Mouse (Mus musculus): ENCODE measurements around the gene Rcor1.

Gene Rcor1

DNA sequence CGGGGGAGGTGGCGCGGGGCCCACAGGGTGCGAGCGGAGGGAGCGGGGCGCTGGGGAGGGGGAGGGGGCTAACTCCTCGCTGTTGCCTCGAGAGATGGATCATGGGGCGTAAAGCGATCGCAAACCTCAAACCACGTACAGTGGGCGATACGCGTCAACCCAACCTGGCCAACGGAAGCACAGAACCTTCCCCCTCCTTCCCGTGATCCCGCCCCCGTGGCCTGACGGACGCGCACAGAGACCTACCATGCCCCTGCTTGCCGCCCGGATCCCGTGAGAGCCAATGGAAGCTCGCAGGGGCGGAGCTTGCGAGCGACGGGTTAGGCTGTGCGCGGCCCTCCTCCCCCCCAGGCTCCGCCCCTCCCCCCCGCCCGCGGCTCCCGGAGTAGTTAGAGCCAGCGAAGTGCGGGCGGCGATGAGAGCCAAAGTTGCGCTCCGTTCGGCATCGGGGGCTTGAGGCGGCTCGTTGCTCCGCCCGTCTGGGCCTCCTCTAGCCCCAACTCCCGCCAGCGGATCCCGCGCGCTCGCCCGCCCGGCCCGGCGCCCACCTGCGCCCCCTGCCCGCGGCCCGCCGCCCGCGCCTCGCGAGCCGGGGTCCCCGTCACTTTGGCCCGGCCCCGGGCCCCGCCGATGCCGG lies at the start of gene Rcor1:
TSS of gene Rcor1 (plus strand) at position 376 of the 637 bp plus-strand sequence.
- DNase-seq (ENCODE audit: low spot score), result peak; percentile 99

GRCm38 (mm10) chr12:110989409-110989808 lies 49.7 kb upstream of the Rcor1 start:
- no peak for DNase-seq (ENCODE audit: low spot score)

GRCm38 (mm10) chr12:110990500-110990899 lies 48.7 kb upstream of the Rcor1 start:
- DNase-seq (ENCODE audit: low spot score), result no peak

DNA sequence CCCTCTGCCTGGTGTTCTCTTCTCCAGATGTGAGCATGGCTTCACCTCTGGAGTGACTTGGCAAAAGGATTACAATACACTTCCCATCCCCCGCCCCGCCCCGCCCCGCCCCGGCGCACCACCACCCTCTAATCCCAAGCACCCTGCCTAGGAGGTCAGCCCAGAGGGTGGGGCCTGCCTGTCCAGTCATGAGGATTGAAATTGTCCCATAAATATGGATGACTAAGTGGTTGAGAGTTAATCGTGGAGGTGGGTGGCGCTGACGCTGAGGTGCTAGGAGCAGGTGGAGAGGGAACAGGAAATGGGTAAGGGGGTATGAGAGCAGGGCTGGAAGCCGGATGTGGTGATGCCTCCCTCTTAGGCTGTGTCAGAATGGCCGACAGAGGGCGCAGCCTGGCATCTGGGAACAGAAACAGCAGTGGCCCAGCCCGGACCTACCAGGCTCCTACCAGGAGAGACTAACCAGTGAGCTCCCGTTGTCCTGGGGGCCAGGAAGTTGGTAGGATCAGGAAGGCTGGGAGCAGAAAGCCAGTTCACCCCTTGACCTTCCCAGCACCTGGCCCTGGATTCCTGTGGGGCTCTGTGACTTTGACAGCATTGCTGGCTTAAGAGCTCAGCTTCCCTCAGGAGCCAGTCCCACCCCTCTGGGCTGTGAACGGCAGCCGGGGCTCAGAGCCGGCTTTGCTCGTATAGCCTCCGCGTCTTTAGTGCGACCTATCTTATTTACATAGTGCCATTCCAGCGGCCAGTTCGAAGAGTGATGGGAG lies 47.6 kb upstream of the Rcor1 start:
- peak; percentile 92 for DNase-seq (ENCODE audit: low spot score)

DNA sequence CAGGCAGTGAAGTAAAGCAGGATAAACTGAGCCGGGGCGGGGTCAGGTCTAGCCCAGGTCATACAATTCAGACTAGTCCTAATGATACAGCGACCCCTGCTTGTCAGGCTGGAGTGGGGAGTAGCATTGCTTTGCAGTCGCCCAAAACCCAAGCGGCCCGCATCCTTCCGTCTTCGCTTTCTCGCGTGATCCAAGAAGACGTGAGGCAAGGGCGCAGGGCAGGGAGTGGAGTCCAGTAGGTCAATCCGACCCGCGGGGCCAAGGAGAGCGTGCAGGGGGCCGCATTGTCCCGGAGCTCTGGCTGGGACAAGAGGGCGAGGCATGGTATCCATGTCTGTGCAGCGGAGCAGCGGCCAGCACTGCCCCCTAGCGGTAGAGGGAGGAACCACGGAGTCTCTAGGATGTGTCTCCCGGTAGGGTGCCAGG lies 47.0 kb upstream of the Rcor1 start:
- DNase-seq (ENCODE audit: low spot score), result peak; percentile 90

- DNase-seq (ENCODE audit: low spot score), result no peak
Measured at GRCm38 (mm10) chr12:110992771-110993170, 46.4 kb upstream of the Rcor1 start.

- no peak for DNase-seq (ENCODE audit: low spot score)
Measured at GRCm38 (mm10) chr12:110993226-110993625, 45.9 kb upstream of the Rcor1 start.

DNA sequence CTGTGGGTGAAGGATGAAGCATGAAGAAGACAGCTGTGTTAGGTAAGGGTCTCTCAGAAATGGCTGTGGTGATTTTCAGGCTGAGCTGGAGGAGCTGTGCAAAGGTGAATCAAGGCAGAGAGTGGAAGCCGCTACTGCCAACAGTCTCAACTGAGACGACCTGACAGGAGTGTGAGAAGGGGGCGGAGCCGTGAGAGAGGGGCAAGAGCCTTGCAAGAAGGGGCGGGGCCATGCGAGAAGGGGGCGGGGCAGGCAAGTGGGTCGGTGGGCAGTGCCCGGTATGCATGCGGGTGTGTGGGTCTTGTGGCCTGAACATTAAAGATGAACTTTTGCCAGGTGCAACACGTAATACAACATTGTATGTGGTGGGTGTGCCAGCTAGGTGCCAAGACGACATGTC lies 44.5 kb upstream of the Rcor1 start:
- no peak for DNase-seq (ENCODE audit: low spot score)

- DNase-seq (ENCODE audit: low spot score), result no peak
Measured at GRCm38 (mm10) chr12:110998092-110998491, 41.1 kb upstream of the Rcor1 start.

DNA sequence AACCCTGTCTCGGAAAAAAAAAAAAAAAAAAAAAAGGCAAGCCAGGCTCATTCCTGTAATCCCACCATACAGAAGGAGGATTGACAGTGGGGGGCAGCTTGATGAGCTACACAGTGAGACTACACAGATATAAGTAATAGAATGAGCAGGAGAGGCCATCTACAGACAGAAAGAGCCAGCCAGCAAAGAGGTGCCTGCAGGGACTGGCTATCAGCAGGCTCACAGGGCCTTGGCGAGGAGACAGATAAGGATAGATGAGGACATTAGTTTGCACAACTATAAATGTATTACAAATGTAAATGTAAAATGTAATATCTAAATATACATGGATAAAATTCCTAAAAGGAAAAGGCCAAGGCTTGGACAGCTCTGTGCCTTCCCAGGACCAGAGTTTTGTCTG lies 39.3 kb upstream of the Rcor1 start:
- DNase-seq (ENCODE audit: low spot score), result peak; percentile 44

DNA sequence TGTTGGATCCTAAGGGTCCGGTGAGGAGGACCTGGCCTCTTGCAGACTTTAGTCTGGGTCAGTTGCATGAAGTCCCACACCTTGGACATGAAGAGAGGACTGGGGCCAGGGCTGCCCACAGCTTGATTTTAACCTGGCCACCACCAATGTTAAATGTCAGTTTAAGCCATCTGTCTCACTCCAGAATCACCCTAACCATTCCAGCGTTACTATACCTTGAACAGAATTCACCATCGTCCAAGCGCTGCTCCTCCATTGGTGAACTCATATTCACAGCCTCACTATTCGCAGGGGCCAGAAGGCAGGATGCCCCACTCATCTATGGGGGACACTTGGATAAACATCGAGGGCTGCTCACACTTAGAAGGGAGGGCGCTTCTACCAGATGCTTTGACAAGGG lies 38.2 kb upstream of the Rcor1 start:
- DNase-seq (ENCODE audit: low spot score), result no peak

GRCm38 (mm10) chr12:111004142-111004541 lies 35.0 kb upstream of the Rcor1 start:
- DNase-seq (ENCODE audit: low spot score), result no peak

- no peak for DNase-seq (ENCODE audit: low spot score)
Measured at GRCm38 (mm10) chr12:111005803-111006202, 33.3 kb upstream of the Rcor1 start.

DNA sequence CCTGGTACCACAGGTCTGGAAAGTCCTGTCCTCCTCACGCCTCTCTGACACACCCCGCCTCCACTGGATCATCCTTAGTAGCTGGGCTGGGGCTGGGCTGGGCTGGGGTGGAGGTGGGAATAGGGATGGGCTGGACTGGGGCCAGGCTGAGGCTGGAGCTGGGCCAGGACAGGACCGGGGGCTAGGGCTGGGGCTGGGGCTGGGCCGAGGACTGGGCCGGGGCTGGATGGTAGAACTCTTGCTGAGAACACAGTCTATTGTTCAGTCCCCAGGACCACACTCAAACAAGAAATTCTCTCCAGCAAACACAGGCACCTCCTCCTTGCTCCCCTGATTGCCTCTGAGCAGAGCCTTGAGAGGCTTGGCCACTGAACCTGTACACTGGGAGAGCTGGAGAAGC lies 32.8 kb upstream of the Rcor1 start:
- DNase-seq (ENCODE audit: low spot score), result no peak

- DNase-seq (ENCODE audit: low spot score), result no peak
Measured at GRCm38 (mm10) chr12:111007134-111008103, 31.7 kb upstream of the Rcor1 start.

DNA sequence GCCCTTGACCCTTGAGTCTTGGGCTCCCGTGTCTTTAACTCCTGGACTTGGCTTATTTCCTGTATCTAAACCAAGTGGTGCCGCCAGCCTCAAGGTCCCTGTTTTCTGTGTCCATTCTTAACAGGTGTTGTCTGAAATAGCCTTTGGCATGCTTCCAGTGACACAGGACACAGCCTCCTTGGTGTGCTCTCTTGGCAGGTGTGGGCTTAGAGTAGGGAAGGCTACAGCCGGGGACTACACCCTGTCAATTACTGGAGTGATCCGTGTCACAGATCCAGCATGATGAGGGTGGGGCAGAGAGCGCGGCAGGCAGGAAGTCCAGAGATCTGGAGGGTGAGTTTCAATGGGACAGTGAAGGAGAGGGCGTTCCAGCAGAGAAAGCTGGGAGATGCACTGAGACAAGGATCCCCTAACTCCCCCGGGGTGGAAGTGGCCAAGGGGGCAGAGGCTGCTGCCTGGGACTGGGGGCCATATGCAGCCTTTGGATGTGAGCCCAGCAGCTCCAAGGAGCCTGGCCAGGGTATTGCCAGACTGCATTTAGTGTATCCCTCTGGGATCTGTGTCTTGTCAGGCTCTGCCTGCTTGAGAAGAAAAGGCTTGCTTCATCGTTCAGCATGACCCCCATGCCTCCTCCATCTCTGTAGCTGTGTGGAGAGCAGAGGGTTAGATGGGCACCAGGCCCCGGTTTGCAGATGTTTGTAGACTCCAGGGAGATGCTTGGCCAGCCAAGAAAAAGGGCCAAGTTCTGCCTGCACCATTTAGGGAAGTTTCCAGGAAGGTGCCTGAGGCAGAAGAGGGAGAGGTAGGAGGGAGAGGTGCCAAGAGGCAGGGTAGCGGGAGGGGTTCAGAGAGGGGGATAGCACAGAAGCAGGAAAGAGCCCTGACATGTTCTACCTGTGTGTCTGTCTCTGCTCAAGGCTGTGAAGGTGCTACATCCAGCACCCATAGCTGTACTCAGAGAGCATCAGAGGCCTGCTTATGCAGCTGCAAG lies 30.4 kb upstream of the Rcor1 start:
- DNase-seq (ENCODE audit: low spot score), result no peak

GRCm38 (mm10) chr12:111009615-111010257 lies 29.4 kb upstream of the Rcor1 start:
- no peak for DNase-seq (ENCODE audit: low spot score)

DNA sequence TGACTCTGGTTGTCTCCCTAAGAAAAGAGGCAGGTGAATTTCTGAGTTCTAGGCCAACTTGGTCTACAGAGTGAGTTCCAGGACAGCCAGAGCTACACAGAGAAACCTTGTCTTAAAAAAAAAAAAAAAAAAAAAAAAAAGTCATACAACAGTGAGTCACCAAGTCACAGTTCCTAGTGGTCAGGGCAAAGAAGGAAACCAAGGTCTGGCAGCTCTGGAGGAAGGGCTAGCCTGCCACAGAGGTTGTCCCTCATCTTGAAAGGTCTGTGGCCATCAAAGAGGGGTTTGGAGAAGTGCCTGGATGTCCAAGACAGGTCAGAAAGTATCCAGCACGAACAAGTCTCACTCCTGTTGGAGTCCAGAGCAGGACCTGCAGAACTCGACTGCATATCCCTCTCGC lies 22.3 kb upstream of the Rcor1 start:
- DNase-seq (ENCODE audit: low spot score), result no peak

- DNase-seq (ENCODE audit: low spot score), result no peak
Measured at GRCm38 (mm10) chr12:111018068-111018467, 21.1 kb upstream of the Rcor1 start.

DNA sequence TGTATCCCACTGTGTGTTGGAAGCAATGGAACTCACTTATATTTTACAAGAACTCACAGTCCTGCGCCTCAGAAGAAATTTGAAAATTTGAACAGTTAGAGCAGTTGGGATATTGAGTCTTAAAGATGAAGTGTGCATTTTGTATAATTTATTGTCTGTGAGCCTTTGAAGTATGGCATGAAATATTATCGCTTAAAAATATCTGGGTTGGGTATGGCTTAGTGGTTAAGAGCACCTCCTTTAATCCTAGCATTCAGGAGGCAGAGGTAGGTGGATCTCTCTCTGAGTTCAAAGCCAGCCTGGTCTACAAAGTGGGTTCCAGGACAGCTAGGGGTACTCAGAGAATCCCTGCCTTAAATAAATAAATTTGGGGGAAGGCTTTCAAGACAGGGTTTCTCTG lies 20.1 kb upstream of the Rcor1 start:
- no peak for DNase-seq (ENCODE audit: low spot score)

GRCm38 (mm10) chr12:111021138-111021537 lies 18.0 kb upstream of the Rcor1 start:
- DNase-seq (ENCODE audit: low spot score), result no peak
